Mouse (Mus musculus): Measurements from ENCODE around the gene Dip2b.

DNA sequence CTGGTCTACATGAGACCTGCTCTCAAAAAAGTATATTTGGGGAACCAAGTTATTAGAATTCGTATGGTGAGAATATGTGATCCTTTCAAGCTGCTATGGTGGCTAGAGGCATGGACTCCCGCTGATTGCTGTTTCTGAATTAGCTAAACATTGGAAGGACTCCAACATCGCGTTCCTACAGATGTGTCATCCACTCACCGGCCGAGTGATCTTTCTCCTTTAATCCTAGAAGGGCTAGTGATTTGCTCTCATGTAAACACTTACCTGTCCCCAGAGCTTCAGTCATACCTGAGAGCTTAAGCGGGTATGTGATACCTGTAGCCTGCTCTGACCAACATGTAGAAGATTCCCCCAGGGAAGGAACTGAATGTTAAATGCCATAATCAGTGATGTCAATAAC is 182.5 kb downstream of the Dip2b start:
- no peak for TF ChIP-seq EP300 (IDR thresholded peaks at IDR 0.05; ENCODE audit: insufficient read depth, low read depth, low read length)
- no peak for TF ChIP-seq POLR2A (IDR thresholded peaks at IDR 0.05; ENCODE audit: insufficient read depth, low read depth, low read length)
